Mouse (Mus musculus) CH12.LX (cell line): ENCODE results near the gene Pitpnm3.
"Not testable (repeated sequence)": the region's sequence is repeated elsewhere in the genome, so short reads cannot be mapped to it uniquely, and the experiment has no call there.

Source experiments
- CTCF ChIP-seq, 2 experiments: IDR thresholded peaks in 1 of 2; conservative IDR thresholded peaks in 1 of 2; 2 replicates each; pipeline ENCODE4 v1.5.1; 2011 to 2012; ENCODE audit warnings: low read depth in 2 of 2, low read length in 2 of 2, improper control_type of control experiment in 1 of 2, inconsistent platforms in 1 of 2, mild to moderate bottlenecking in 1 of 2, moderate library complexity in 1 of 2
- EP300 ChIP-seq: IDR thresholded peaks from 2 replicates; pipeline ENCODE4 v1.6.1; 2011; ENCODE audit warnings: low read length, improper control_type of control experiment
- HCFC1 ChIP-seq: IDR thresholded peaks from 2 replicates; pipeline ENCODE4 v1.6.1; 2012; ENCODE audit warnings: low read depth, mild to moderate bottlenecking, inconsistent platforms, low read length, improper control_type of control experiment
- MEF2A ChIP-seq: IDR thresholded peaks from 2 replicates; pipeline ENCODE4 v1.6.1; 2014; ENCODE audit warnings: low read depth, mild to moderate bottlenecking, inconsistent platforms, low read length, improper control_type of control experiment, borderline replicate concordance
- MXI1 ChIP-seq: IDR thresholded peaks from 2 replicates; pipeline ENCODE4 v1.6.1; 2011; ENCODE audit warnings: mild to moderate bottlenecking, low read depth, low read length, improper control_type of control experiment
- RCOR1 ChIP-seq: conservative IDR thresholded peaks from 2 replicates; pipeline ENCODE4 v1.6.1; 2012; ENCODE audit warnings: low read depth, mild to moderate bottlenecking, inconsistent platforms, low read length, improper control_type of control experiment
- SMC3 ChIP-seq: IDR thresholded peaks from 2 replicates; pipeline ENCODE4 v1.6.1; 2011; ENCODE audit warnings: low read depth, low read length, improper control_type of control experiment
- ZMIZ1 ChIP-seq: IDR thresholded peaks from 2 replicates; pipeline ENCODE4 v1.6.1; 2012; ENCODE audit warnings: low read depth, mild to moderate bottlenecking, inconsistent platforms, low read length, improper control_type of control experiment

GRCm38 (mm10) chr11:72171906-72172305 is 36.3 kb upstream of the Pitpnm3 start:
- not testable (repeated sequence) for TF ChIP-seq HCFC1; MXI1; CTCF (conservative IDR thresholded peaks at IDR 0.05 in 1 of 2, IDR thresholded peaks at IDR 0.05 in 1 of 2; ENCODE audit: low read depth in 2 of 2, low read length in 2 of 2); ZMIZ1; SMC3; EP300; RCOR1; MEF2A
